Mouse (Mus musculus): Measurements from ENCODE around the gene Arhgef28.

- TF ChIP-seq MYOD1 (IDR thresholded peaks at IDR 0.05; ENCODE audit: control insufficient read depth, insufficient read length, low read depth) (no peak), MAX (IDR thresholded peaks at IDR 0.05) (no peak), CTCF (IDR thresholded peaks at IDR 0.05; ENCODE audit: control insufficient read depth, insufficient read depth, insufficient read length) (no peak), FOSL1 (IDR thresholded peaks at IDR 0.05; ENCODE audit: insufficient read depth, low read length, poor library complexity, severe bottlenecking) (no peak), USF1 (IDR thresholded peaks at IDR 0.05; ENCODE audit: low read depth) (no peak), CEBPB (IDR thresholded peaks at IDR 0.05; ENCODE audit: low read depth) (no peak)
Measured at GRCm38 (mm10) chr13:98143000-98143399, 63.2 kb downstream of the Arhgef28 start.

Measured in C2C12 (cell line).